Comparison of ENCODE assay signal across 8 mouse cellular contexts in genomic region chr13:10942031-10942655, GRCm38 (mm10).
DNase-seq lines count a peak whose midpoint lies in the region; ATAC-seq and TF ChIP-seq lines count a peak whose summit lies in the region.

No protein-coding gene starts in this region.

- no peaks in the 10 kb centered on the region for H3K9me3 ChIP-seq in forebrain, postnatal 0 days (ENCODE audit: low read length)

- WGBS in forebrain, postnatal 0 days, result 36% methylated on average over 4 of the region's 4 CpGs

- H3K4me1 ChIP-seq in forebrain, postnatal 0 days (ENCODE audit: insufficient read depth), result no peaks in the 10 kb centered on the region

- peak; percentile 47 for TF ChIP-seq CTCF in forebrain, postnatal 0 days (IDR thresholded peaks at IDR 0.05; ENCODE audit: low read depth)

- no peak overlapping the region for H3K9ac ChIP-seq in forebrain, postnatal 0 days

- H3K36me3 ChIP-seq in forebrain, postnatal 0 days (ENCODE audit: insufficient read depth), result no peaks in the 10 kb centered on the region

- H3K27ac ChIP-seq in forebrain, postnatal 0 days (ENCODE audit: low read depth, low read length), result no peak overlapping the region

- no peak overlapping the region for H3K4me2 ChIP-seq in forebrain, postnatal 0 days (ENCODE audit: low read depth)

- no peak overlapping the region for H3K4me3 ChIP-seq in forebrain, postnatal 0 days (ENCODE audit: low read depth, low read length)

- DNase-seq in adrenal gland, adult 2 months, result peak; percentile 31
- DNase-seq in adrenal gland, postnatal 4 days (ENCODE audit: low spot score in 2 of 2), result no peak
- DNase-seq in layer of hippocampus, adult 11-12 months (ENCODE audit: low spot score), result peak; percentile 32
- DNase-seq in layer of hippocampus, adult 9-10 months (ENCODE audit: low spot score), result no peak
- DNase-seq in ZHBTc4 (ENCODE audit: low read depth, low spot score), result peak; percentile 45
- DNase-seq in forebrain, postnatal 0 days, result peak; percentile 41
- peak; percentile 8 for DNase-seq in retina, postnatal 7 days (ENCODE audit: low read depth, low spot score)
- DNase-seq in urinary bladder, postnatal 36 days (ENCODE audit: low spot score in 2 of 2), result no peak

- no peak; the same call in 1 of the 2 replicates for ATAC-seq in forebrain, postnatal 0 days

- no peaks in the 10 kb centered on the region for H3K27me3 ChIP-seq in forebrain, postnatal 0 days (ENCODE audit: insufficient read depth, low read length)

Comparison
In these comparisons a context has a peak if more than half of its experiments do, and no peak if none do; other contexts are left out.
1. DNase-seq: peak in adrenal gland, adult 2 months (single experiment), layer of hippocampus, adult 11-12 months (single experiment), ZHBTc4 (single experiment), forebrain, postnatal 0 days (single experiment) and retina, postnatal 7 days (single experiment); none in adrenal gland, postnatal 4 days (0 of 2), layer of hippocampus, adult 9-10 months (single experiment) and urinary bladder, postnatal 36 days (0 of 2).